Mouse (Mus musculus): ENCODE data around the gene Carns1. TPM values are rescaled to one million over a fixed set of nuclear protein-coding genes. Genes with fewer than 3 reads are reported as not detected.
A peak's percentile ranks its signal among the peaks of the same experiment; 100 is the strongest.

The Carns1 gene
- total RNA-seq (2021) = 1 to 10 TPM; 6.6 to 8.9 TPM
- long read RNA-seq, experiment 1, partial matches to known transcripts = 1 of 2 reads
- long read RNA-seq, experiment 1, other reads (novel, unspliced or antisense) = 1 of 2 reads
- long read RNA-seq, experiment 2, partial matches to known transcripts = 0 of 3 reads
- long read RNA-seq, experiment 2, other reads (novel, unspliced or antisense) = 2 of 3 reads

- peak within 1 kb of the TSS; percentile 77 for H3K27ac ChIP-seq
- TF ChIP-seq CTCF (conservative IDR thresholded peaks at IDR 0.05) = no peak
- DNase-seq (ENCODE audit: low spot score in 2 of 2) = no peak
- H3K4me3 ChIP-seq = peak within 1 kb of the TSS; percentile 7; the same call in 1 of the 2 replicates
These were observed at the start of gene Carns1 for GRCm38 (mm10) chr19:4175368-4175947. Carns1 (minus strand) TSS chr19:4175479.

- no peak for TF ChIP-seq CTCF (conservative IDR thresholded peaks at IDR 0.05)
- no peak for DNase-seq (ENCODE audit: low spot score in 2 of 2)
- no peak overlapping the region for H3K27ac ChIP-seq
- no peak overlapping the region for H3K4me3 ChIP-seq
These were observed 46.9 kb upstream of the Carns1 start for GRCm38 (mm10) chr19:4222165-4222564.

GRCm38 (mm10) chr19:4220957-4221743, 45.9 kb upstream of the Carns1 start:
- Histone ChIP-seq H3K27ac (0 out of 2 replicates have a peak overlapping the region, but pooled peaks have one; percentile 5), H3K4me3 (no peak overlapping the region)
- no peak for TF ChIP-seq CTCF (conservative IDR thresholded peaks at IDR 0.05)
- DNase-seq (ENCODE audit: low spot score in 2 of 2) = no peak

GRCm38 (mm10) chr19:4220416-4220815, 45.1 kb upstream of the Carns1 start:
- Histone ChIP-seq H3K4me3 (no peak overlapping the region), H3K27ac (no peak overlapping the region)
- TF ChIP-seq CTCF (conservative IDR thresholded peaks at IDR 0.05) = no peak
- DNase-seq (ENCODE audit: low spot score in 2 of 2) = no peak

GRCm38 (mm10) chr19:4219943-4220342, 44.7 kb upstream of the Carns1 start:
- Histone ChIP-seq H3K4me3 (no peak overlapping the region), H3K27ac (no peak overlapping the region)
- no peak for TF ChIP-seq CTCF (conservative IDR thresholded peaks at IDR 0.05)
- DNase-seq (ENCODE audit: low spot score in 2 of 2) = no peak

- TF ChIP-seq CTCF (conservative IDR thresholded peaks at IDR 0.05) = no peak
- no peak overlapping the region for H3K4me3 ChIP-seq
- no peak overlapping the region for H3K27ac ChIP-seq
- no peak for DNase-seq (ENCODE audit: low spot score in 2 of 2)
These were observed 43.5 kb upstream of the Carns1 start for GRCm38 (mm10) chr19:4218784-4219183.

- no peak overlapping the region for H3K27ac ChIP-seq
- no peak overlapping the region for H3K4me3 ChIP-seq
- no peak for TF ChIP-seq CTCF (conservative IDR thresholded peaks at IDR 0.05)
- DNase-seq (ENCODE audit: low spot score in 2 of 2) = no peak
These were observed 43.0 kb upstream of the Carns1 start for GRCm38 (mm10) chr19:4218293-4218692.

GRCm38 (mm10) chr19:4217855-4218254, 42.6 kb upstream of the Carns1 start:
- DNase-seq (ENCODE audit: low spot score in 2 of 2) = no peak
- TF ChIP-seq CTCF (conservative IDR thresholded peaks at IDR 0.05) = no peak
- H3K27ac ChIP-seq = no peak overlapping the region
- H3K4me3 ChIP-seq = no peak overlapping the region

- no peak overlapping the region for H3K4me3 ChIP-seq
- no peak overlapping the region for H3K27ac ChIP-seq
- no peak for DNase-seq (ENCODE audit: low spot score in 2 of 2)
- no peak for TF ChIP-seq CTCF (conservative IDR thresholded peaks at IDR 0.05)
These were observed 41.9 kb upstream of the Carns1 start for GRCm38 (mm10) chr19:4217140-4217539.

GRCm38 (mm10) chr19:4216041-4216685, 40.9 kb upstream of the Carns1 start:
- no peak for DNase-seq (ENCODE audit: low spot score in 2 of 2)
- Histone ChIP-seq H3K27ac (no peak overlapping the region), H3K4me3 (no peak overlapping the region)
- TF ChIP-seq CTCF (conservative IDR thresholded peaks at IDR 0.05) = peak; percentile 74

- Histone ChIP-seq H3K4me3 (peak overlapping the region; percentile 55), H3K27ac (no peak overlapping the region)
- no peak for DNase-seq (ENCODE audit: low spot score in 2 of 2)
- no peak for TF ChIP-seq CTCF (conservative IDR thresholded peaks at IDR 0.05)
These were observed 40.2 kb upstream of the Carns1 start for GRCm38 (mm10) chr19:4215451-4215840.

GRCm38 (mm10) chr19:4214771-4215450, 39.6 kb upstream of the Carns1 start:
- TF ChIP-seq CTCF (conservative IDR thresholded peaks at IDR 0.05) = no peak
- Histone ChIP-seq H3K4me3 (peak overlapping the region; percentile 55), H3K27ac (no peak overlapping the region)
- no peak for DNase-seq (ENCODE audit: low spot score in 2 of 2)

All from layer of hippocampus, adult 2 months (tissue).